Mouse (Mus musculus): ENCODE data around the gene Tnnt3.

DNA sequence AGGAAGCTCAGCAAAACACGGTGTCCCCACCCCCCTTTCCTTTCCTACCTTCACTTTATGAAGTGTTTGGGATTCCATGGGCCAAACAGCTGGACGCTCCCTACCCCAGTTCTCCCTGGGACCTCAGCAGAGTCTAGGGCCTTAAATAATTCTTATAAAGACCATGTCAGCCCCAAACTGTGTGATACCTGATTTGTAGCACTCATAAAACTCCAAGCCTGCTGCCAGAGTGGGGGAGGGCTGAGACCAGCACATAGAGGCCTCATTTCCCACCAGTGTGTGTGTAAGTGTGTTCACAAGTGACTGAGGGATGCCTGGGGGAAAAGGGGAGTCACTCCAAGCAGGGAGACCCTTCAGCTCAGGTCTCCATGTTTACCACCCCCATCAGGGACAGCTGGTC, 49.2 kb downstream of the Tnnt3 start:
- TF ChIP-seq CTCF (IDR thresholded peaks at IDR 0.05; ENCODE audit: extremely low read depth, insufficient read depth, low read length) = no peak
- no peak for TF ChIP-seq POLR2A (IDR thresholded peaks at IDR 0.05; ENCODE audit: extremely low read depth, insufficient read depth, low read length)

All from cortical plate, adult 2 months (tissue).